Mouse (Mus musculus) naive thymus-derived CD4-positive, alpha-beta T cell, adult 2 months (primary cell): ENCODE measurements around the gene Ano6.

Source experiments
- DNase-seq: peaks from one replicate; pipeline ENCODE4 v3.0.0-alpha.2; 2011; ENCODE audit warnings: low read depth

Ano6 gene

GRCm38 (mm10) chr15:95856684-95857595 lies 66.3 kb downstream of the Ano6 start:
- DNase-seq: no peak

DNA sequence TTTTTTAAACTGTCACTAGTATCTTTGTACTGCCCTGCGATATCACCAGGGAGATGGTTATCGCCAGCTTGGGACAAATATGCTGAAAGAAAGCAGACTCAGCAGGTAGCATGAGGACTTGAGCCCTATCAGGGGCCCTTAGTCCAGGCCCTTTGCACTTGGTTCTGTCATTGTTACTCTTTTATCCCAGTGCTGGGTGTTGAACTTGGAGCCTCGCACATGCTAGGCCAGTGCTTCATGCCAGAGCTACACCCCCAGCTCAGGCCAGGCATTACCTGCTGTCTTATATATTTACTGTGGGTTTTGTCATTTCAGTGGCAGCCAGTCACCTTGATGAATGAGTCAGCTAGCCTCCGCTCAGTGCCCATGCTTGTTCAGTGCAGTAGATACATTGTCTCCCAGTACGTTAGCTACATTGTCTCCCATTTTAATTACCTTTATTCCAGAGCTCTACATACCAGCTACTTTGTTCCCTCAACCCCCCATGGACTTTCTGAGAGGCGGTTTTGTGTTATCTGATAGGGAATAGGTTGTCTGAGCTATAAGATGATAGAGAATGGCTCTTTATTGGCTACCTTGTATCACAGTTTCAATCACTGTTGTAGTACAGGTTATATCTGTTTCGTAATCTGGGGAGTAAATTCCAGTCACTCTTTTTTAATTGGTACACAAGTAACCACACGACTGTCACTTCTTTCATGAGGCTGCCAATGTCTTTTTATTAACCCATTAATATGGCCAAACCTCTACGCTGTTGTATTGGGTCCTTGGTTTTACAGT lies 68.4 kb downstream of the Ano6 start:
- no peak for DNase-seq

- DNase-seq: no peak
These were observed 73.4 kb downstream of the Ano6 start for GRCm38 (mm10) chr15:95863865-95864660.

- no peak for DNase-seq
These were observed 74.9 kb downstream of the Ano6 start for GRCm38 (mm10) chr15:95865311-95866100.

DNA sequence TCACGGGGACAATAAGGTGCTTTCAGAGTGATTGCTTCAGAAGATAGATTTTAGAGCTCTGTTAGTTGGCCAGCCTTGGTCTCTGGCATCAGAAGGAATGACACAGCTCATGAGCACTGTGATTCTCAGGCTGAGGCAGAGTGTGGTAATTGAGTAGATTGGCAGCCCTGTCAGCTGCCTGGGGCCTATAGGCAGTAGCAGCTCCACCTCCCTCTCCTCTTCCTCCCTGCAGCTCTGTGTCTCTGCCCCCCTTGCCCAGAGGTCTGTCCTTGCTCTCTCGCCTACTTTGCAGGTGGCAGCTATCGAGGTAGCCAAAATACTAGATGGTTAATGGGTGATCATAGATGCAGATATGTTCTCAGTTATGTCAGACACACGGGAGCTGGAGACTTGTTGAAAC lies 77.5 kb downstream of the Ano6 start:
- no peak for DNase-seq

DNA sequence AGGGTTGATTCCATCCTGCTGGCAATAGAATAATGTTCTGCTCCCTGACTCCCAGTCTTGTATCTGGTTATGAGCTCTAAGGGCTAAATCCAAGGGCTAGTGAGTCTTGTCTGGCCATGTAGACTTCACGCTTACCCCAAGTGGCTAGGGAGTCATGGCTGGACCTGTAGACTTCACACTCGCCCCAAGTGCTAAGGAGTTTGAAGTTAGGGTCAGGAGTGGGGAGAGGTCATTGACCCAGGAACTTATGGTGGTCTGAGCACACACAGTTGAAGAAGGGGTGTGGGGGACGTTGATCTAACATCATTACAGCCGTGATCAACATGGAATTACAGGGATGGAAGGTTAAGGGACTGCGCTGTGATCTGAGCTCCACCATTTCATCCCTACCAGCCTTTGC lies 79.0 kb downstream of the Ano6 start:
- no peak for DNase-seq

- DNase-seq: no peak
These were observed 81.0 kb downstream of the Ano6 start for GRCm38 (mm10) chr15:95871631-95872030.

- no peak for DNase-seq
These were observed 81.8 kb downstream of the Ano6 start for GRCm38 (mm10) chr15:95872447-95872846.

DNA sequence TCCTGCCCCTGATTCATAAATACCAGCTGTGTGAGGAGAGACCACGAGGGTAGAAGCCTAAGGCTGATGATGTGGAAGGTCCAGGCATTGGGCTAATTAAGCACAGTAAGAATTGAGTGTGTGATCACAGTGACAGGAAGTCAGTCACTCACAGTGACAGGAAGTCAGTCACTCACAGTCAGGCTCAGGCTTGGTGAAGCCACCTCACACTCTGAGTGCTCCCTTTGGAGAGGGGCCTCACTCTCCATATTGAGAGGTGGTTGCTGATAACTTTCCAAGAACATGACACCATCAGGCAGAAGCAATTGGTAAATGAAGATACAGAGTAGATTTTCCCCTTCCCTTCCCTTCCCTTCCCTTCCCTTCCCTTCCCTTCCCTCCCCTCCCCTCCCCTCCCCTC lies 82.6 kb downstream of the Ano6 start:
- DNase-seq: no peak

GRCm38 (mm10) chr15:95874216-95874615 lies 83.6 kb downstream of the Ano6 start:
- no peak for DNase-seq

- DNase-seq: no peak
These were observed 84.1 kb downstream of the Ano6 start for GRCm38 (mm10) chr15:95874726-95875125.

DNA sequence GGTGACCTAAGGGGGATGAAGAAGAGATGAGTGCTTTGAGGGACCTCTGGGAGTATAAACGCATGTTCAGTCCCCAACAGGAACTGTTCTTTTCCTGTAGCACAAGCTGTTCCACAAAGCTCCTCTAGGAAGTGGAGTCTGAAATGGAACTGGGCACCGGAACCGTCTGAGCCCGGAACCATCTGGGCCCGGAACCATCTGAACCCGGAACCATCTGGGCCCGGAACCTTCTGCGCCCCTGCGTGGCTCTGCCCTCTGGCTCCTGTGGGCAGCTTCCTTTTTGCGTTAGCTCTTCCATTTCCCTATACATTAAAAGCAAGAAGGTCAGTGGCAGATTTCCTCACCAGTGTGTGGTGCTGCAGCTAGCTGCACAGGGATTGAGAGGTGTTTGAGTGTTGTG lies 85.3 kb downstream of the Ano6 start:
- DNase-seq: no peak

GRCm38 (mm10) chr15:95880616-95881151 lies 90.0 kb downstream of the Ano6 start:
- DNase-seq: no peak

DNA sequence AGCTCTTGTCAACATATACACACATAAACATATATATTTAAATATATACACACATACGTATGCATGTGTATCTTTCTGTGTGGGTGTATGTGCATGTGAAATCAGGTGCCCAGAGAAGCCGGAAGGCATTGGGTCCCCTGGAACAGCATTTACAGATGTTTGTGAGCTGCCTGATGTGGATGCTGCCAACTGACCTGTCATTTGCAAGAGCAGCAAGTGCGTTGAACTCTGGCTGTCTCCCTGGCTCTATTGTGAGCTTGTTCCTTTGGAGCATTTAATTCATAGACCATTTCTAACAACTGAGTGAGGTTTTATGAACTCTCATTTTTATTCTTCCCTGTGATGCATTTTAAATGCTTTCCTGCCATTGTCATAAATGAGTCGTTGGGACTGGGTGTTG lies 91.8 kb downstream of the Ano6 start:
- no peak for DNase-seq

GRCm38 (mm10) chr15:95883559-95883958 lies 92.9 kb downstream of the Ano6 start:
- no peak for DNase-seq

DNA sequence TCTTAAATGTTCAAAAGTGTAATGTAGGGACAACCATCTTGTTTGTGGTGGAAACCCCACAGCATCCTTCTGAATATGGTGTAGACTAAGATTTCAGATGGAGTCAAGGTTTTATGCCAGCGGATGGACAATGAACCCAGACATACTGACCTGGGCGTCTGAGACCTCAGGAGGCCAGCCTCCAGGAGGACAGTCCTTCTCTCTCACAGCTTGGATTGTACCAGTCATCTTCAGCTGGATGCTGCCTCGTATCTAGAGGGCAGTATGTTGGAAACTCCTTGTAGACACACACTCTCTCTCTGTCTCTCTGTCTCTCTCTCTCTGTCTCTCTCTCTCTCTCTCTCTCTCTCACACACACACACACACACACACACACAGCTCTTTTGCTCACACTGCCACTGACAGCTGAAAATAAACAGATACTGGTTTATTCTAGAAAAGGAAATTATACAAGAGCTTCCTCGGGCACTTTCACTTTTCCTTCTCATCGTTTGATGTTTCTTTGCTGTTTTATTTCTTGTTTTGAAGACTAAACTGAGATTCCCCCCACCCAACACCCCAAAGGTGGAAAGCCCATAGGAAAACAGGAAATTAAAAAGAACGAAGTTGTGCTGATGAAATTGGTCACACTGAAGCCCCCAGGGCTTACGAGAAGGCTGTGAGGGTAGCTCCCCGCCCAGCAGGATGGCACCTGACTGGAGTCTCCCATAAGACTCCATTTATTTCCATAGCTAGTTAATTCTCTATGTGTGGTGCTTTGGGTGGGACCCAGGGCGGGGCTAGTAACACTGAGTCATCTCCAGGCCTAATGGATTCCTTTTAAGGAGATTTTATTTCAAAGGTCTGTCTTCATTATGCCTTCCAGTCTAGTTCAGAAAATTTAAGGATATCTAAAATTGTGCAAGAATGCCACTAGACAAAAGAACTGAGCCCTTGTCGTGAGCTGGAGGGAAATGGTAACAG lies 94.3 kb downstream of the Ano6 start:
- peak; percentile 52 for DNase-seq

DNA sequence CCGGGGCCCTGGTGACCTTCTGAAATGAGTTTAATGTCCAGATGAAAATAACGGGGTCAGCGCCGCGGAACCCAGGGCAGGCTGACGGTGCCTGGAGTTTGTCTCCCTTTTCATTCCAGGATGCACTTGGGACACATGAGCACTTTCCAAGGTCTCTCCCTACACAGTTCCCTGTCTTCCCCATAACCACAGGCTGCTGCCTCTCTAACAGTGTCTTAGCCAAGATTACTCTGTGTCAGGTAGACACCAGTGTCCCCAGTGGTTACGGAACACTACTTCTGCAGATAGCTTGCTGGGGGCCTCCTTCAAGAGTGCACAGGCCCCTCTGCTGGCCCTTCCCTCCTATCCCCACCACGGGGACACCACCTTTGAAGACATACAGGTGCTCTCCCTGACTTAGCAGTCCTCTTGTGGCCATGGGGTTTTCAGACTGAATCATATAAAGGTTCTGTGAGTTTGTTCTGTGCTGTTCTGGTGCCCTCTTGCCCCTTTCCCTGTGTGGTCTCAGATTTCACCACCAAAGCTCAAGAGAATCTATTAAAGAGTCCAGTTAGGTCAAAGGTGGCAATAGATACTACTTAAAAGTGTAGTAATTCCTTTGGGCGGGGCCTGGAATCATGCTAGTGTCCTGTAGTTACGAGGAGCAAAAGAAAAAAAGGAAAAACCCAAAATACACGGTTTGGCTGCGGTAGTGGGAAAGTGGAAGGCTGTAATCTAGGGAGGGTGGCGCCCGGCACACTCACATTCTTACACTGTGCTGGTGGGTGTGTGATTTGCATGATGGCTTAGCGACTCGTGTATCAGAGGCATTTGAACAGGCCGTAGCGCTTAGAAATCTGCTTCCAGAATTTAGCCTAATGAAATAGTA lies 95.5 kb downstream of the Ano6 start:
- no peak for DNase-seq

DNA sequence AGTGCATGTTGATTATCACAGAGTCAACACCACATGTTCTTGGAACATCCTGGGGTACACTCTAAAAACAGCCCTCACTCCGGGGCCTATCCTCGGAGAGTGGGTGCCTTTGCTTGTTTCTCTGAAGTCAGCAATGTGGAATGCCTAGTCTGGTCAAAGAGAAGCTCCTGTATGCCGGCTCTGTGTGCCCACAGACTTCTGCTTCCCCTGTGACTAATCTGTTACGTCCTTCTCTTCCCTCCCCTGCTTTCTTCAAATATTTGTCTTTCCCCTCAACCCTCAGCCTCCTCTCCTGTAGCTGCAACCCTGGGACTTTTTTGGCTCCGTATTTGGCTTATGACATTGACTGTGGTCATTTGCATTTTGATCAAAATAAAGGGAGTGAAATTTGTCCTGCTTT lies 96.7 kb downstream of the Ano6 start:
- DNase-seq: no peak

DNA sequence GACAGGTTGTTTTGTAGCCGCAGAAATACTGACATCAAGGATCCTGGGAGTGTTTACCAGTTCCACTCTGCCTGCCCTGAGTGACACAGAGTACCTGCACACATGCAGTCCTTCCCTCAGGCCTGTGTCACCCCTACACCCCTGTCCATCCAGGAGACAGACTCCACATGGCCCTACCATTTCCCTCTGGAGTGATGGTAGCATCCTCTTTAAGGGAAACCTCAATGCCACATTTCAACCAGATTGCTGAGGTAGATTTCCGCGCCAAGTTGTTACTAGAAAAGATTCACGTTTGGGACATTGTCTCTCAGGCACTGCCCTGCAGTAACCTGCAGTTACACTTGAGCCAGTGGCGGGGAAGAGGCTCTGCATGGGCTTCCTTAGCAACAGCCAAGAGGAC lies 97.9 kb downstream of the Ano6 start:
- DNase-seq: no peak
